Mouse (Mus musculus) heart, embryonic 12.5 days (tissue): ENCODE measurements around the gene Morn5. TPM values are rescaled to one million over a fixed set of nuclear protein-coding genes. Genes with fewer than 3 reads are reported as not detected.

ENCODE experiments used
- ATAC-seq: fragments of 200-750 bp; cut with Nextera tagmentation; 2 replicates; pipeline ENCODE4 v1.8.0; 2017; ENCODE audit warnings: moderate TSS enrichment, moderate library complexity; ENCODE audit not compliant: insufficient number of reproducible peaks, low FRiP score
- H3K27ac ChIP-seq: fragments of 300-500 bp; sonication (generic); 2 replicates; pipeline ENCODE4 v1.5.1; 2016; ENCODE audit warnings: mild to moderate bottlenecking, moderate library complexity; ENCODE audit not compliant: poor library complexity, severe bottlenecking
- H3K27me3 ChIP-seq: fragments of 300-500 bp; sonication (generic); replicated peaks from 2 replicates; pipeline ENCODE4 v1.6.1; 2016; ENCODE audit warnings: mild to moderate bottlenecking, moderate library complexity
- H3K36me3 ChIP-seq: fragments of 300-500 bp; sonication (generic); 2 replicates; pipeline ENCODE4 v1.6.1; 2016; ENCODE audit warnings: mild to moderate bottlenecking, moderate library complexity
- H3K4me1 ChIP-seq: fragments of 300-500 bp; sonication (generic); replicated peaks from 2 replicates; pipeline ENCODE4 v1.6.1; 2016; ENCODE audit warnings: mild to moderate bottlenecking
- H3K4me2 ChIP-seq: fragments of 300-500 bp; sonication (generic); 2 replicates; pipeline ENCODE4 v1.6.1; 2016; ENCODE audit warnings: mild to moderate bottlenecking, moderate library complexity
- H3K4me3 ChIP-seq: fragments of 300-500 bp; sonication (generic); 2 replicates; pipeline ENCODE4 v1.5.1; 2016; ENCODE audit warnings: mild to moderate bottlenecking
- H3K9ac ChIP-seq: fragments of 300-500 bp; sonication (generic); 2 replicates; pipeline ENCODE4 v1.6.1; 2016; ENCODE audit warnings: mild to moderate bottlenecking, moderate library complexity
- H3K9me3 ChIP-seq: fragments of 300-500 bp; sonication (generic); replicated peaks from 2 replicates; pipeline ENCODE4 v1.6.1; 2016; ENCODE audit warnings: mild to moderate bottlenecking, moderate library complexity
- WGBS: fragments of 180-500 bp; shearing (Covaris S2); methylation state at CpG from one replicate; pipeline ENCODE4 v1.1.7; 2016; 5-methylcytosine and 5-hydroxymethylcytosine counted together
- polyA plus RNA-seq: library from polyadenylated mRNA; unstranded; fragments of >200 nt; fragmentation: Nextera tagmentation; extraction: Ambion mirVana; gene quantifications from 2 replicates; pipeline ENCODE4 v1.2.1, GENCODE M21; 2016

Gene Morn5
- polyA plus RNA-seq, 1 experiment from 2014 or later: not detected

DNA sequence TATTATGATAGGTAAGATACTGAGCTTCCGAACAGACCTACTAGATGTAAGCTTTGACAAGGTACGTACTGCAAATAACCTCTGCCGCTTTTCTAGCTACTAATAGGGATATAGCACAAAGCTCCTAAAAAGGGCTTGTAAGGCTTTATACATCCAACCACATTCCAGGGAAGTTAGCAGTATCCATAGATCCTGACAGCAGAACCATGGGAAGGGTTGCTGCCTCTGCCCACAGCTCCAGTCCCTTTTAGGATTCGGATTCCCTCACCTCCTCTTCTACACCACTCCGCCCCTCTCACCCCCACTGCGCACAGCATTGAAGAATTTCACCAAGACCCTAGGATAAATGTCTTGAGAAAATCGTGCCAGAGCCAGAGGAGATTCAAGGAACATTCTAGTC is 44.0 kb downstream of the Morn5 start:
- Histone ChIP-seq H3K36me3 (no peaks in the 10 kb centered on the region), H3K9me3 (no peaks in the 10 kb centered on the region), H3K4me1 (peaks cover 21% of the 10 kb centered on the region), H3K9ac (no peak overlapping the region), H3K27ac (no peak overlapping the region), H3K27me3 (peaks cover 99% of the 10 kb centered on the region), H3K4me3 (no peak overlapping the region), H3K4me2 (no peak overlapping the region)
- no peak for ATAC-seq
- 23% methylated on average over 7 of the region's 7 CpGs for WGBS

DNA sequence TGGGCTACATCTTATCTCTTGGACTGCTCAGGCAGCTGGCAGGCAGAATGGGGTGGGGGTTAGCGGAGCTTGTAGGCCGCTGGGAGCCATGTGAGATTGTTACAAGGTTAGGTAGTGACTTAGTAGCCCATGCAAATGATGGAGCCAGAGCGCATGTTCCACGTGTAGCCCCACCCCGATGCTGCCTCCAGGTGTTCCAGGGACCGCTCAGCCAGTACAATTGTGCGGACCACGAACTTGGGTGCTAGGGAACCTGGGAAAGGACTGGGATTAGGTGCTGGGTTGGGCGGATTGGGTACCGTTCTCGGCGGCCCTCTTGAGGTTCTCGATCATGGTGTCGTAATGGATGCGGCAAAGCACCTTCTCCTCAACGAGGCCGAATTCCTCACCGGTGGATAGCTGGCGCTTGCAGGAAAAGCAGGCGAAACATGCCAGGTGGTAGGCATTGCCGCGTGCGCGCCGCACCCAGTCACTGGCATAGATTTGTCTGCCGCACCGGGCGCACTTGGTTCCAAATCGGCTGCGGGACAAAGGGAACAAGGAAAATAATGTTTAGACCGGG is 44.7 kb downstream of the Morn5 start:
- Histone ChIP-seq H3K4me3 (0 out of 2 replicates have a peak overlapping the region, but pooled peaks have one; percentile 8), H3K9me3 (no peaks in the 10 kb centered on the region), H3K27me3 (peaks cover 100% of the 10 kb centered on the region), H3K9ac (no peak overlapping the region), H3K27ac (no peak overlapping the region), H3K4me1 (peaks cover 21% of the 10 kb centered on the region), H3K4me2 (no peak overlapping the region), H3K36me3 (no peaks in the 10 kb centered on the region)
- no peak for ATAC-seq
- 3% methylated on average over 31 of the region's 31 CpGs for WGBS

DNA sequence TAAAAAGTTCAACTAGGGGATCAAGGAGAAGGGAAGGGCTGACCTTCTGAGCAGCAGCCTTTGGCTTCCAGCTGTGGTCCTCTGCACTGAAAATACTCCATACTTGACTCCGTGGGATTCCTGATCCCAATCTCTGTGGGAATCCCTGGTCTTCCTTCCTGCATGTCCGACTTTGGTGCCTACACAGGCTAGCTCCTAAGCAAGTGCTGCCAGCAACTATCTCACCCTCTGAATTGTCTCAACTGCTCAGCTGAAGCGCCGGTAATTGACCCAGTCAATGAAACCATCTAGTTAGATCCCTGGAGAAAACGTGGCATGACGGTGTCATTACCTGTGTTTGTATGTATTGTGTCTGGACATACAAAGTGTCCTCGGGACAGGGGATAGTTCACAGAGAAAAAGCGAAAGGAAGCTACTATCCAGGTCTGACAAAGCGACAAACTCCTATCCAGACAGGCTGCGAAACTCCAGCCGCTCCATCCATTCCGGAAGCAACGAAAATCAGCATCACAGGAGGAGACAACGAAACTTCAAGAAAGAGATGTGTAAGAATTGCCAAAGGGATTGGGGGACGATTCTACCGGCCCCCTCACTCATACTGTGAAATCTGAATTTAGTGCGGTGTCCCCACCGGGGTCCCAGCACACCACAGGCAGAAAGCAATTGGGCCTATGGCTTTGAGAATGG is 48.0 kb downstream of the Morn5 start:
- Histone ChIP-seq H3K4me3 (no peak overlapping the region), H3K4me1 (peaks cover 8% of the 10 kb centered on the region), H3K9me3 (no peaks in the 10 kb centered on the region), H3K27ac (no peak overlapping the region), H3K36me3 (no peaks in the 10 kb centered on the region), H3K9ac (no peak overlapping the region), H3K4me2 (no peak overlapping the region), H3K27me3 (peaks cover 100% of the 10 kb centered on the region)
- WGBS: 4% methylated on average over 18 of the region's 18 CpGs
- ATAC-seq: no peak

- no peak for ATAC-seq
- Histone ChIP-seq H3K9me3 (no peaks in the 10 kb centered on the region), H3K4me3 (no peak overlapping the region), H3K27me3 (peaks cover 100% of the 10 kb centered on the region), H3K4me1 (peaks cover 14% of the 10 kb centered on the region), H3K4me2 (no peak overlapping the region), H3K36me3 (no peaks in the 10 kb centered on the region), H3K27ac (no peak overlapping the region), H3K9ac (no peak overlapping the region)
- WGBS: 5% methylated on average over 5 of the region's 5 CpGs
Measured at GRCm38 (mm10) chr2:36098021-36098420, 48.8 kb downstream of the Morn5 start.

GRCm38 (mm10) chr2:36099739-36100138 is 50.5 kb downstream of the Morn5 start:
- Histone ChIP-seq H3K4me3 (no peak overlapping the region), H3K4me1 (peaks cover 26% of the 10 kb centered on the region), H3K9ac (no peak overlapping the region), H3K27me3 (peaks cover 99% of the 10 kb centered on the region), H3K36me3 (no peaks in the 10 kb centered on the region), H3K4me2 (no peak overlapping the region), H3K27ac (no peak overlapping the region), H3K9me3 (no peaks in the 10 kb centered on the region)
- 13% methylated on average over 6 of the region's 6 CpGs for WGBS
- no peak for ATAC-seq

DNA sequence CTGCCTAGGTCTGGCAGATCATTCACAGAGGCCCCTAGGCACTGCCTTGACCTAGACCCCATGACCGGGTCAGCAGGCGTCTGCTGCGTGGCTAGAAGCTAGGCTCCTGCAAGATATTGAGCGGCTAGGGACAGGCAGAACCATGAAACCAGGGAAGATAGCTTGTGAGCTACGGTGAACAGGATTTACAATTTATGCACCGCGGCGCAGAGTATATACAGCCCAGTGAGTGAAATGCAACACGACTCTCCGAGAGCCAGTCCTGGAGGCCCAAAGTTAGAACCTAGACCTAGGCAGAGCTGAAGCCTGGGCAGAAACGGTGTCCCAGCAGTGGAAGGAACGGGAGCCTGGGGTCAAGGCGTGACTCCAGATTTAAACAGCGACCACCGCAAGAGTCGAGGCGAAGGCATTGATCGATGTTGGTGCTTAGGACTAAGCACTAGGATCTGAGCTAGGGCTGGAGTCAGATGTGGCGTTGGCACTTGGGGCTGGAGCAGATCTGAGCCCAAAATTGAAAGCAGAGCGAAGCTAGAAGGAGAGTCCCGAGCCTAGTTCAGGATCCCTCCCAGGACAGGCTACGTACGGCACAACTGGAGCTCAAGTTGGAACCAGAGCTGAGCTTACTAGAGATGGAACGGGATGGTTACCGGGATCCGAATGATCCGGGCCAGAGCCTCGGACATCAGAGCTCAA is 52.8 kb downstream of the Morn5 start:
- peaks cover 99% of the 10 kb centered on the region for H3K27me3 ChIP-seq
- peak overlapping the region; percentile 59 for H3K4me3 ChIP-seq
- H3K36me3 ChIP-seq: no peaks in the 10 kb centered on the region
- ATAC-seq: no peak
- no peak overlapping the region for H3K9ac ChIP-seq
- H3K4me2 ChIP-seq: peak overlapping the region; percentile 95
- H3K27ac ChIP-seq: no peak overlapping the region
- no peaks in the 10 kb centered on the region for H3K9me3 ChIP-seq
- 6% methylated on average over 28 of the region's 28 CpGs for WGBS
- peaks cover 36% of the 10 kb centered on the region for H3K4me1 ChIP-seq

DNA sequence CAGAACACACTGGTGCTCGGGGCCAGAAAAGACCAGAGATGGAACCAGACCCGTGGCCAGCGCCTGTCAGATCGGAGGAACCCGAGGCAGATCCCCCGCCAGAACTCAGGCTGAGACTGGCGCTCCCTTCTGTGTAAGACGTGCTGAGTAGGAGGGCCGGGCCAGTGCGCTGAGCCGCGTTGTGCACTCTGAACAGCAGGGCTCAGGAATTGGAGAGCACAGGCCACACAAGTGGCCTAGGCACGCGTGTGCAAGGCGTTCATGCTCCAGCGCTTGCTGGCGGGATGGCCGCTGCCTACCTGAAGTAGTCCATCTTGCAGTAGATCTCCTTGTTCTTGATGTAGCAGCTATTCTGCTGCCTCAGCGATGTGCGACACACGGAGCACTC is 53.3 kb downstream of the Morn5 start:
- peak overlapping the region; percentile 95 for H3K4me2 ChIP-seq
- peaks cover 99% of the 10 kb centered on the region for H3K27me3 ChIP-seq
- peak overlapping the region; percentile 59 for H3K4me3 ChIP-seq
- H3K27ac ChIP-seq: no peak overlapping the region
- H3K9ac ChIP-seq: no peak overlapping the region
- under 1% methylated on average over 21 of the region's 21 CpGs for WGBS
- peaks cover 36% of the 10 kb centered on the region for H3K4me1 ChIP-seq
- no peaks in the 10 kb centered on the region for H3K36me3 ChIP-seq
- 0 out of 2 replicates have a peak, but pooled peaks have one; percentile 19 for ATAC-seq
- no peaks in the 10 kb centered on the region for H3K9me3 ChIP-seq

DNA sequence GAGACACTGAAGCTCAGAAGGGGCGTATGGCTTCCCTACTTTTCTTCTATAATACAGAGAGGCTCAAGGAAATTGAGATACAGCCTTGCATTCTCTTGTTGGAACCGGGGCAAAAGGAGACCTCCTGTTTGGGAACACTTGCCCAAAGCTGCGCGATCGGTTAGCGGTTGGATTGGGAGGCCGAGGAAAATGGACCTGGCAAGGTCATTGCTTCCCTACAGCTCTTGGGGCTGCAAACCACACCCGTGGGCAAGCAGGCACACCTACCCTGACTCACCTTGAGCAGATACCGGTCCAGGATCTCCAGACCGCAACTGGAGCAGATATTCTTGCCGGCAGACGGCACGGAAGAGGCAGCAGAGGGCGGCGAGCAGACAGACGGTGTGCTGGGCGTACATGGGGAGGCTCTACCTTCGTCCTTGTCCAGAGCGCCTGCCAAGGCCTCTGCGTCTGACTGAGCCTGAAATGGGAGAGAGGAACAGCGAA is 53.9 kb downstream of the Morn5 start:
- Histone ChIP-seq H3K4me2 (peak overlapping the region; percentile 95), H3K9ac (0 out of 2 replicates have a peak overlapping the region, but pooled peaks have one; percentile 34), H3K27me3 (peaks cover 99% of the 10 kb centered on the region), H3K27ac (no peak overlapping the region), H3K4me1 (peaks cover 36% of the 10 kb centered on the region), H3K4me3 (peak overlapping the region; percentile 59), H3K36me3 (no peaks in the 10 kb centered on the region), H3K9me3 (no peaks in the 10 kb centered on the region)
- 1% methylated on average over 21 of the region's 21 CpGs for WGBS
- no peak for ATAC-seq

DNA sequence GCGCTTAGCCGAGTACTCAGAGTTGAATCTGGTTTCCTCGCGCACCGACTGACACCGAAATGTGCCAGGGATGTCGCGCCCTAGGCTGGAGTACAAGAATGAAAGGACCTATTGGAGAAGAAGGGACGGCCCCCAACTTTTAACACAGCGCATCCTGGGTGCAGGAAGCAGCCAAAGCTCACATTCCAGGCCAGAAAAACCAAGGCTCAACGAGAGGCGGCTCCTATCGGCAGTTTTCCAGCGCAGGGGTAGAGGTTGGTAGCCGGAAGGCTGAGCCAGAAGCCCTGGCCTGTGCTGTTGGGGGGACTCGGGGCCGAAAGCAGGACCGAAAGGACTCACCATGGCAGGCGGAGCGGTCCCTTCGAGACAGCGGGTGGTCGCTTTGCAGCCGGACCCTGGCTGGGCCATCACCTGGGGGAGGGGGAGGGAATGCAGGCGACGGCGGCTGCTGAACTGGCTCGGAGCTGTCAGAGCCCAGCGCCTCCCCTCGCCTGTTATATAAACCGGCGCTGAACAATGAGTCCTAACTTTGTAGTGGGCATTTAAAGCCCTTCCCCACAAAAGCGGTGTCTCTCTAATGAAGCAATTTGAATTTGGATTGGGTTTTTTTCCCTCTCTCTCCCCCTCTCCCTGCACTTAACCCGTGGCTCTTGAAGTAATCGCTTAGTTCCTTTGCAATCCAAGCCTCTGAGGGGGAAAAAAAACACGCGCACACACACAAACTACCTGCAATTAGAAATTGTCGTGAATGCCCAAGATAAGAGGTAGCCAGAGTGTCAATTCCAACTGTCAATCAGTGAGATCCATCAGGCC is 54.5 kb downstream of the Morn5 start:
- Histone ChIP-seq H3K27ac (no peak overlapping the region), H3K27me3 (peaks cover 99% of the 10 kb centered on the region), H3K4me3 (peak overlapping the region; percentile 59), H3K4me1 (peaks cover 36% of the 10 kb centered on the region), H3K4me2 (peak overlapping the region; percentile 95), H3K36me3 (no peaks in the 10 kb centered on the region), H3K9ac (0 out of 2 replicates have a peak overlapping the region, but pooled peaks have one; percentile 34), H3K9me3 (no peaks in the 10 kb centered on the region)
- under 1% methylated on average over 38 of the region's 38 CpGs for WGBS
- no peak for ATAC-seq

DNA sequence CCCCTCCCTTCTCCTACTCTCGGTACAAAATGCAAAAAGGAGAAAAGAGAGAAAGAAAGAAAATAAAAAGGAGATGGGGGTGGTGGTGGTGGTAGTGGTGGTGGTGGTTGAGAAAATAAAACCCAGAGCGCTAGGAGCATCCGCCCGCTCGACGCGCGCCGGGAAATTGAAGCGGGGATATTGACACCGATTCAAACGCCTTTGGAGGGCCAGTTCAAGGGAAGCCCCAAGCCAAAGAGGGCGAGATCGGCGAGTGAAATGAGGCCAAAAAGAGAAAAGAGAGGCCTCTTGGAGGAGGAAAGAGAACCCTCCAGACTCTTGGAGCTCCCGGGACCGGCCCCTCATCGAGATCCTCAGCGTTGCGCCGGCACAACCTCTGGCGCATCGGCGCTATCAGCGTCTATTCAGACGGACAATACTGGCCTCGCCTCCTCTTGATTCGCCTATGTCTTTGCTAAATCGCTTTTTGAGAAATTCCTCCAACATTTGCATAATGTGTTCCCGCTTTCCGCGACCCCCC is 55.2 kb downstream of the Morn5 start:
- ATAC-seq: no peak
- Histone ChIP-seq H3K27me3 (peaks cover 99% of the 10 kb centered on the region), H3K9me3 (no peaks in the 10 kb centered on the region), H3K9ac (no peak overlapping the region), H3K27ac (no peak overlapping the region), H3K4me1 (peaks cover 36% of the 10 kb centered on the region), H3K36me3 (no peaks in the 10 kb centered on the region), H3K4me3 (peak overlapping the region; percentile 59), H3K4me2 (peak overlapping the region; percentile 95)
- under 1% methylated on average over 32 of the region's 32 CpGs for WGBS
